Mouse (Mus musculus) myocyte (in vitro differentiated cells): Measurements from ENCODE around the gene Ppp6r1. TPM values are rescaled to one million over a fixed set of nuclear protein-coding genes. Genes with fewer than 3 reads are reported as not detected.
A peak's percentile ranks its signal among the peaks of the same experiment; 100 is the strongest.

Experiments used
- H3K27me3 ChIP-seq: one replicate; pipeline ENCODE4 v1.6.1; 2011; ENCODE audit not compliant: control insufficient read depth, insufficient read depth, insufficient read length
- H3K36me3 ChIP-seq: one replicate; pipeline ENCODE4 v1.6.1; 2011; ENCODE audit not compliant: control insufficient read depth, insufficient read depth
- H3K4me2 ChIP-seq: one replicate; pipeline ENCODE4 v1.6.1; 2011; ENCODE audit warnings: low read depth, control low read depth
- H3K4me3 ChIP-seq: one replicate; pipeline ENCODE4 v1.5.1; 2011; ENCODE audit warnings: mild to moderate bottlenecking, control low read depth, moderate library complexity
- H3K79me2 ChIP-seq: one replicate; pipeline ENCODE4 v1.6.1; 2011; ENCODE audit not compliant: control insufficient read depth, insufficient read depth
- H3ac ChIP-seq: one replicate; pipeline ENCODE4 v1.6.1; 2011; ENCODE audit not compliant: control insufficient read depth, insufficient read length
- CEBPB ChIP-seq: IDR thresholded peaks from 2 replicates; pipeline ENCODE4 v1.6.1; 2011; ENCODE audit warnings: mild to moderate bottlenecking, moderate library complexity; ENCODE audit not compliant: poor library complexity, insufficient read depth, severe bottlenecking
- E2F4 ChIP-seq: IDR thresholded peaks from one replicate; pipeline ENCODE4 v1.6.1; 2011; ENCODE audit warnings: mild to moderate bottlenecking, control low read depth, moderate library complexity; ENCODE audit not compliant: insufficient read depth
- MAX ChIP-seq: IDR thresholded peaks from one replicate; pipeline ENCODE4 v1.6.1; 2011; ENCODE audit warnings: low read depth, mild to moderate bottlenecking, control low read depth
- MYOD1 ChIP-seq, 3 experiments: IDR thresholded peaks; one replicate each; pipeline ENCODE4 v1.6.1; 2011; ENCODE audit warnings: control low read depth in 2 of 3, low read depth in 2 of 3, mild to moderate bottlenecking in 2 of 3, moderate library complexity in 1 of 3; ENCODE audit not compliant: insufficient read length in 2 of 3, control insufficient read depth in 1 of 3
- MYOG ChIP-seq, 3 experiments: IDR thresholded peaks; one replicate each; pipeline ENCODE4 v1.6.1; 2011; ENCODE audit warnings: control low read depth in 2 of 3, low read depth in 2 of 3, mild to moderate bottlenecking in 2 of 3; ENCODE audit not compliant: insufficient read length in 2 of 3, control insufficient read depth in 1 of 3, insufficient read depth in 1 of 3
- POLR2A ChIP-seq: IDR thresholded peaks from one replicate; pipeline ENCODE4 v1.6.1; 2011; ENCODE audit warnings: low read depth, mild to moderate bottlenecking, control low read depth, moderate library complexity; ENCODE audit not compliant: insufficient read length
- POLR2AphosphoS2 ChIP-seq: IDR thresholded peaks from one replicate; pipeline ENCODE4 v1.6.1; 2011; ENCODE audit warnings: low read depth, control low read depth; ENCODE audit not compliant: insufficient read length
- REST ChIP-seq: IDR thresholded peaks from one replicate; pipeline ENCODE4 v1.6.1; 2011; ENCODE audit warnings: mild to moderate bottlenecking, control low read depth, moderate library complexity; ENCODE audit not compliant: insufficient read depth, insufficient read length
- SRF ChIP-seq: IDR thresholded peaks from one replicate; pipeline ENCODE4 v1.6.1; 2011; ENCODE audit warnings: low read depth; ENCODE audit not compliant: control insufficient read depth, insufficient read length
- TCF12 ChIP-seq: IDR thresholded peaks from one replicate; pipeline ENCODE4 v1.6.1; 2011; ENCODE audit warnings: mild to moderate bottlenecking, control low read depth; ENCODE audit not compliant: poor library complexity, insufficient read depth, severe bottlenecking
- TCF3 ChIP-seq: IDR thresholded peaks from one replicate; pipeline ENCODE4 v1.6.1; 2011; ENCODE audit warnings: low read depth, control low read depth; ENCODE audit not compliant: insufficient read length
- USF1 ChIP-seq: IDR thresholded peaks from one replicate; pipeline ENCODE4 v1.6.1; 2011; ENCODE audit warnings: low read depth, mild to moderate bottlenecking, control low read depth, moderate library complexity
- polyA plus RNA-seq: library from polyadenylated mRNA; unstranded; fragments of >200 nt; fragmentation: generic; extraction: Trizol; gene quantifications from one replicate; pipeline ENCODE4 v1.2.1, GENCODE M21; 2012; ENCODE audit warnings: missing spikeins

Ppp6r1 gene
- polyA plus RNA-seq, 1 experiment: 46.1 TPM

DNA sequence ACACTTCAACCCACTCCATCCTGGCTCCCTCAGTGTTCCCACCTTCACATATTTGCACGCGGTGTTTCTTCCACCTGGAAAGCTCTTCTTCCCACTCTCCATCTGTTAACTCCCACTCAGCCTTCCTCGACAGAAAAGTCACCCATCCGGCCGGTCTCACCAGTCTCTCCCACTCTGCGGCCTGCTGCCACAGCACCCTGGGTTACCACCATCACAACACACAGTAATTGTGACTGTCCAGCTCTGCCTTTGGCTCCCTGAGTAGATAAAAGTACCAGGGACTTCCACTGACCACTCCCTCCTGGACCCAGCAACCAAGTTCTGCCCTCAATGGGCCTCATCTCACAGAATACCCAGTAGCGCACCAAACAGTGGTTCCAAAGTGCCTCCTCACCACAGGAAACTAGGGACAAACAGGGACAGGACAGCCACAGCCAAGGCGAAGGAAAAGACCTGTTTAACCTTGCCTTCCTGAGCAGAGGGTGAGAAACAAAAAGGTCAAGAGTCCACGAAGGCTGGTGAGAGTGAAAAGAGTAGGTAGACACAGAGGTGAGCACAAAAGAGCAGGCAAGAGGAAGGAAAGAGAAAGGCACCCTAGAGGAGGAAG is 1.2 kb downstream of the Ppp6r1 start:
- no peaks in the 10 kb centered on the region for H3K36me3 ChIP-seq
- peak overlapping the region; percentile 29 for H3ac ChIP-seq
- TF ChIP-seq E2F4 (no peak), USF1 (no peak), POLR2A (no peak), MYOD1 (IDR thresholded peaks at IDR 0.05; ENCODE audit: control insufficient read depth in 1 of 3, insufficient read length in 2 of 3, low read depth in 2 of 3) (no peak), CEBPB (no peak), POLR2AphosphoS2 (no peak), SRF (no peak), MAX (no peak), MYOG (IDR thresholded peaks at IDR 0.05; ENCODE audit: control insufficient read depth in 1 of 3, insufficient read depth in 1 of 3, insufficient read length in 2 of 3, low read depth in 2 of 3) (no peak), TCF3 (no peak), TCF12 (no peak), REST (no peak)
- H3K4me3 ChIP-seq: peak overlapping the region; percentile 66
- H3K27me3 ChIP-seq: no peaks in the 10 kb centered on the region
- peak overlapping the region; percentile 84 for H3K4me2 ChIP-seq
- peaks cover 57% of the 10 kb centered on the region for H3K79me2 ChIP-seq

DNA sequence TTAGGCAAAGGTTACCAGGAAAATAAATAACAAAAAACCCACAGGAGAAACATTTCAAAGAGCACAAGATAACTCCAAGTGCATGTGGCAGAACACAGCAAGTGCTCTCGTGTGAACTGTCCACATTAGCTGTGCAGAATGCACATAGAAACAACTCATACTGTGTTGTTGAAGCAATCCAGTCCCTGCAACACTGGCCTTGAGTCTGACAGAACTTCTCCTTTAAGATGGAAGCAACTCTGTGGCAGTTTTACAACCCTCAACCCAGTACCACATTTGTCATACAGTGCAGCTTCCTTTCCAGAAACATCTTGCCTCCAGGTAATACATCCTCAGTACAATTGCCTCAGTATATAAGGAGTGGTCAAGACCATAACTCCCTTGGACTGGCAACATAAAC is 2.0 kb downstream of the Ppp6r1 start:
- Histone ChIP-seq H3K79me2 (peaks cover 65% of the 10 kb centered on the region), H3K27me3 (no peaks in the 10 kb centered on the region), H3ac (no peak overlapping the region), H3K4me3 (peak overlapping the region; percentile 66), H3K4me2 (peak overlapping the region; percentile 84), H3K36me3 (no peaks in the 10 kb centered on the region)
- TF ChIP-seq SRF (no peak), CEBPB (no peak), TCF12 (no peak), POLR2A (no peak), MYOD1 (IDR thresholded peaks at IDR 0.05; ENCODE audit: control insufficient read depth in 1 of 3, insufficient read length in 2 of 3, low read depth in 2 of 3) (no peak), MYOG (IDR thresholded peaks at IDR 0.05; ENCODE audit: control insufficient read depth in 1 of 3, insufficient read depth in 1 of 3, insufficient read length in 2 of 3, low read depth in 2 of 3) (no peak), MAX (no peak), E2F4 (no peak), REST (no peak)

DNA sequence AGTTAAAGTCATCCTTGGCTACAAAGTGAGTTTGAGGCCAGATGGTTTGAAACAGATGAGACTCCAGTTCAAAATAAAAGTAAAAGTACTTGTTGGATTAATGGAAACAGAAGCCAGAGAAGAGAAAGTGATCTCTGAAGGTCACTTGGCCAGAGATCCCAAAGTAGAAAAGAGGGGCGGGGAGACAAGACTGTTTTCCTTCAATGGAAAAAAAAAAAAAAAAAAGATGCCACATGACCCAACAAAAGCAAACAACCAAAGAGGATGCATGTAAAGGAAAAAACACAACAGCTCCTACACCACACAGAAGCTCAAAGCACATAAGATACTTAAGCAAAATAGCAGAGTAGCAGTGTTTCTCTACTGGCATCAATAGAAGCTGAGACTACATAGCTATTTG is 2.9 kb downstream of the Ppp6r1 start:
- Histone ChIP-seq H3ac (no peak overlapping the region), H3K4me2 (no peak overlapping the region), H3K4me3 (no peak overlapping the region), H3K79me2 (peaks cover 74% of the 10 kb centered on the region), H3K27me3 (no peaks in the 10 kb centered on the region), H3K36me3 (no peaks in the 10 kb centered on the region)
- no peak for TF ChIP-seq POLR2A
- TF ChIP-seq MYOD1 (IDR thresholded peaks at IDR 0.05; ENCODE audit: control insufficient read depth in 1 of 3, insufficient read length in 2 of 3, low read depth in 2 of 3): no peak
- no peak for TF ChIP-seq TCF12
- no peak for TF ChIP-seq MAX
- TF ChIP-seq POLR2AphosphoS2: no peak
- no peak for TF ChIP-seq TCF3

DNA sequence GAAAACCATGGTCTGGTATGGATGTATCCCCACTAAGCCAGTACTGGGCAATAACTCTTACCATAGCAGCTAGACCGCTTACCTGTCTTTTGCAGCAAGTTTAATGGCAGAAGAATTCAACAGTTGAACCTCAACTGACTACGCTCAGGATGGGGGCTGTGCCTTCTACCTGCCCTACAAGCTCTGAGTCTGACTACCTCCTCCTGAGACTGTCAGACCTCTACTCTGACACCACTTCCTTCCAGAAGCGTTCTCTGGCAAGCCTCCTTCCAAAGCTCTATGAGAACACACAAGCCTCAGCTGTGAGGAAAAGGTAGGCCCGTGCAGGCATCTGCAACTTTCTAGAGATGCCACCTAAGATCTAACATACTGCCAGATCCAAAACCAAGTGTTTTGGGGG is 3.4 kb downstream of the Ppp6r1 start:
- TF ChIP-seq SRF (no peak), E2F4 (no peak), POLR2A (no peak), MYOG (IDR thresholded peaks at IDR 0.05; ENCODE audit: control insufficient read depth in 1 of 3, insufficient read depth in 1 of 3, insufficient read length in 2 of 3, low read depth in 2 of 3) (no peak), MYOD1 (IDR thresholded peaks at IDR 0.05; ENCODE audit: control insufficient read depth in 1 of 3, insufficient read length in 2 of 3, low read depth in 2 of 3) (no peak)
- no peaks in the 10 kb centered on the region for H3K27me3 ChIP-seq
- H3K4me2 ChIP-seq: no peak overlapping the region
- H3K4me3 ChIP-seq: no peak overlapping the region
- H3K79me2 ChIP-seq: peaks cover 74% of the 10 kb centered on the region
- no peaks in the 10 kb centered on the region for H3K36me3 ChIP-seq
- H3ac ChIP-seq: no peak overlapping the region

DNA sequence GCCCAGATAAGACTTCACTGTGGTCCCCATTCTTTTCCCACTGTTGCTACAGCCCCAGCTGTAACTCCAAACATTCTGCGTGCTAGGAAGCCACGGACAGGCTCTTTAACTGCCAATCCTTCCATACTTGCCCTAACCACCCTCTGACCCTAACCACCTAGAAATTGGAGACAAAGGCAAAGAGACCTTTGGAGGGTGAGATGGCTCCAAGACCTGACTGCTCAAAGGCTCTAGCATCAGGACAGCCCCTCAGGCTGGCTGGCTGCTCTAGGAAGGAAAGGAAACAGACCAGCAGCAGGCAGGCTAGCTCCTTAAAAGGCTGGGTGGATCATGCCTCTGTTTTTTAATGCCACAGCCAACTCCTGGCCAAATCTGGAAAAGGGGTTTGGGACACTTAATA is 4.6 kb downstream of the Ppp6r1 start:
- no peaks in the 10 kb centered on the region for H3K27me3 ChIP-seq
- H3K4me3 ChIP-seq: no peak overlapping the region
- no peak overlapping the region for H3K4me2 ChIP-seq
- H3K36me3 ChIP-seq: no peaks in the 10 kb centered on the region
- H3ac ChIP-seq: no peak overlapping the region
- peaks cover 74% of the 10 kb centered on the region for H3K79me2 ChIP-seq
- TF ChIP-seq CEBPB (no peak), MAX (no peak), TCF12 (no peak), E2F4 (no peak), SRF (no peak), TCF3 (no peak), MYOD1 (IDR thresholded peaks at IDR 0.05; ENCODE audit: control insufficient read depth in 1 of 3, insufficient read length in 2 of 3, low read depth in 2 of 3) (no peak)
